Mouse (Mus musculus) adrenal gland (tissue): ENCODE results near the gene Ralbp1.

ENCODE experiments used
- intact Hi-C: fragments of 180-260 bp; cut with DNase I; formaldehyde crosslinking; loops from one replicate; pipeline ENCODE4 v1.15.1; 2025
- long read RNA-seq, 2 experiments: library from polyadenylated mRNA; unstranded; transcript quantifications; one replicate each; pipeline ENCODE4 v2.0.0; 2020; ENCODE audit warnings: borderline replicate concordance in 1 of 2; ENCODE audit not compliant: insufficient replicate concordance in 1 of 2

Ralbp1 gene
- long read RNA-seq, experiment 1, partial matches to known transcripts = 35 of 47 reads
- long read RNA-seq, experiment 1, other reads (novel, unspliced or antisense) = 10 of 47 reads
- long read RNA-seq, experiment 2, partial matches to known transcripts = 36 of 46 reads
- long read RNA-seq, experiment 2, other reads (novel, unspliced or antisense) = 9 of 46 reads

GRCm38 (mm10) chr17:65885697-65886529, at the start of gene Ralbp1:
Gene Ralbp1 (minus strand): TSS chr17:65885798.
- intact Hi-C loops = no loop called here

GRCm38 (mm10) chr17:65933741-65934140, 48.1 kb upstream of the Ralbp1 start:
- intact Hi-C loops = no loop called here

GRCm38 (mm10) chr17:65931525-65931924, 45.9 kb upstream of the Ralbp1 start:
- intact Hi-C loops = no loop called here

GRCm38 (mm10) chr17:65930960-65931359, 45.4 kb upstream of the Ralbp1 start:
- intact Hi-C loops = no loop called here

GRCm38 (mm10) chr17:65930158-65930826, 44.7 kb upstream of the Ralbp1 start:
- intact Hi-C loops = no loop called here

- intact Hi-C loops = no loop called here
Measured at GRCm38 (mm10) chr17:65929319-65929978, 43.9 kb upstream of the Ralbp1 start.

- intact Hi-C loops = no loop called here
Measured at GRCm38 (mm10) chr17:65927077-65927476, 41.5 kb upstream of the Ralbp1 start.

- intact Hi-C loops = no loop called here
Measured at GRCm38 (mm10) chr17:65924218-65924617, 38.6 kb upstream of the Ralbp1 start.

- intact Hi-C loops = no loop called here
Measured at GRCm38 (mm10) chr17:65921975-65922374, 36.4 kb upstream of the Ralbp1 start.

- intact Hi-C loops = no loop called here
Measured at GRCm38 (mm10) chr17:65919235-65919634, 33.6 kb upstream of the Ralbp1 start.

- intact Hi-C loops = no loop called here
Measured at GRCm38 (mm10) chr17:65916135-65916668, 30.6 kb upstream of the Ralbp1 start.

GRCm38 (mm10) chr17:65914083-65914482, 28.5 kb upstream of the Ralbp1 start:
- intact Hi-C loops = no loop called here

GRCm38 (mm10) chr17:65912202-65912601, 26.6 kb upstream of the Ralbp1 start:
- intact Hi-C loops = no loop called here

- intact Hi-C loops = no loop called here
Measured at GRCm38 (mm10) chr17:65911285-65912069, 25.9 kb upstream of the Ralbp1 start.

- intact Hi-C loops = no loop called here
Measured at GRCm38 (mm10) chr17:65908270-65908669, 22.7 kb upstream of the Ralbp1 start.

- intact Hi-C loops = no loop called here
Measured at GRCm38 (mm10) chr17:65906895-65907401, 21.4 kb upstream of the Ralbp1 start.

GRCm38 (mm10) chr17:65906313-65906894, 20.8 kb upstream of the Ralbp1 start:
- intact Hi-C loops = no loop called here

GRCm38 (mm10) chr17:65905241-65905640, 19.6 kb upstream of the Ralbp1 start:
- intact Hi-C loops = no loop called here

- intact Hi-C loops = no loop called here
Measured at GRCm38 (mm10) chr17:65903826-65904225, 18.2 kb upstream of the Ralbp1 start.

GRCm38 (mm10) chr17:65903011-65903410, 17.4 kb upstream of the Ralbp1 start:
- intact Hi-C loops = no loop called here
